In the genomic region with DNA sequence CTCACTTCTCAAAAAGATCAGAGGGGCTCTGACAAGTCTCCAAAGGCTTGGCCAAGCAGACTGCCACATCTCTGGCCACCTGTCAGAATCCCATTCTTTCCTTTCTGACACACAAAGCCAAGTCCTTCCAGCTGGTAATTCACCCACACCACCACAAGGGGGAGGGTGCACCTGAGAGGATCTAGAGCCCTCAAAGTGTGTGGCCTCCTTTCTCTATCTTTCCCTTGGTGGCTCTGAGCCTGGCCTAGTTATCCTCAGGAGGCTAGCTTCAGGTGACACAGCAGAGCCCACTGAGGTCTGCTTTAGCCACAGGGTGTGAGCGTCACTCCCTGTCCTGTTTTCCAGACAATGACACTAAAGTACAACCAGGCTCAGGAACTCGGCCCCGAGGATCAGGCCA, we compare ENCODE assay signal across 8 mouse cellular contexts. TPM values are rescaled to one million over a fixed set of nuclear protein-coding genes. Genes with fewer than 3 reads are reported as not detected.
DNase-seq lines count a peak whose midpoint lies in the region; ATAC-seq and TF ChIP-seq lines count a peak whose summit lies in the region.
"Had no signal": no experiment of that assay in that cellular context is flagged by ENCODE, and none has a peak within 500 bp of the region (broad histone marks: within the 10 kb centered on the region; RNA-seq: fewer than 3 reads in every experiment).

No protein-coding gene starts in this region.

- no peak overlapping the region for H3K9ac ChIP-seq in intestine, embryonic 14.5 days (ENCODE audit: low read length)
- H3K9ac ChIP-seq in lung, embryonic 14.5 days, result no peak overlapping the region

- H3K27ac ChIP-seq in embryonic facial prominence, embryonic 10.5 days (replicated peaks), result no peak overlapping the region
- H3K27ac ChIP-seq in intestine, embryonic 14.5 days (ENCODE audit: low read depth), result no peak overlapping the region
- H3K27ac ChIP-seq in lung, embryonic 14.5 days (ENCODE audit: low read depth), result no peak overlapping the region

- TF ChIP-seq CTCF in lung, embryonic 14.5 days (IDR thresholded peaks at IDR 0.05; ENCODE audit: low read depth), result peak; percentile 84

- H3K4me3 ChIP-seq in embryonic facial prominence, embryonic 10.5 days, result no peak overlapping the region
- no peak overlapping the region for H3K4me3 ChIP-seq in intestine, embryonic 14.5 days (ENCODE audit: low read depth, low read length)
- no peak overlapping the region for H3K4me3 ChIP-seq in lung, embryonic 14.5 days (ENCODE audit: low read depth, low read length)

- H3K27me3 ChIP-seq in embryonic facial prominence, embryonic 10.5 days (replicated peaks; ENCODE audit: low read depth, poor library complexity, severe bottlenecking), result no peaks in the 10 kb centered on the region
- H3K27me3 ChIP-seq in intestine, embryonic 14.5 days (replicated peaks; ENCODE audit: control insufficient read depth, insufficient read depth, low read length), result no peaks in the 10 kb centered on the region
- no peaks in the 10 kb centered on the region for H3K27me3 ChIP-seq in lung, embryonic 14.5 days (ENCODE audit: insufficient read depth, low read length)

- H3K36me3 ChIP-seq in embryonic facial prominence, embryonic 10.5 days (replicated peaks), result peaks cover 83% of the 10 kb centered on the region
- H3K36me3 ChIP-seq in intestine, embryonic 14.5 days (ENCODE audit: control insufficient read depth, insufficient read depth, low read length), result peaks cover 78% of the 10 kb centered on the region
- peaks cover 79% of the 10 kb centered on the region for H3K36me3 ChIP-seq in lung, embryonic 14.5 days (ENCODE audit: insufficient read depth)

- H3K9me3 ChIP-seq in embryonic facial prominence, embryonic 10.5 days, result no peaks in the 10 kb centered on the region
- H3K9me3 ChIP-seq in intestine, embryonic 14.5 days (ENCODE audit: control insufficient read depth, low read length), result no peaks in the 10 kb centered on the region
- no peaks in the 10 kb centered on the region for H3K9me3 ChIP-seq in lung, embryonic 14.5 days (ENCODE audit: low read depth, low read length)

- no peak for ATAC-seq in intestine, embryonic 14.5 days (replicated peaks; ENCODE audit: low FRiP score, low TSS enrichment, low read depth)
- ATAC-seq in lung, embryonic 14.5 days (ENCODE audit: insufficient read depth), result 0 out of 2 replicates have a peak, but pooled peaks have one; percentile 13

- 78% methylated on average over 3 of the region's 3 CpGs for WGBS in embryonic facial prominence, embryonic 10.5 days
- WGBS in intestine, embryonic 14.5 days, result 75% methylated on average over 3 of the region's 3 CpGs
- 65% methylated on average over 3 of the region's 3 CpGs for WGBS in lung, embryonic 14.5 days

- DNase-seq in urinary bladder, postnatal 14 days (ENCODE audit: low spot score), result peak; percentile 57
- DNase-seq in urinary bladder, postnatal 36 days (ENCODE audit: low spot score in 2 of 2), result no peak
- peak; percentile 83 for DNase-seq in adrenal gland, postnatal 14 days
- DNase-seq in embryonic facial prominence, embryonic 10.5 days (ENCODE audit: low spot score), result peak; percentile 71
- DNase-seq in intestine, embryonic 14.5 days (ENCODE audit: low spot score), result peak; percentile 74
- DNase-seq in lung, embryonic 14.5 days, result peak; percentile 77
- peak; percentile 28 to 63 for DNase-seq in spleen, adult 18-20 months

- H3K4me1 ChIP-seq in embryonic facial prominence, embryonic 10.5 days, result peaks cover 9% of the 10 kb centered on the region
- H3K4me1 ChIP-seq in intestine, embryonic 14.5 days (replicated peaks; ENCODE audit: control insufficient read depth, insufficient read depth, low read length), result no peaks in the 10 kb centered on the region
- H3K4me1 ChIP-seq in lung, embryonic 14.5 days (ENCODE audit: insufficient read depth), result no peaks in the 10 kb centered on the region

- no peak overlapping the region for H3K4me2 ChIP-seq in intestine, embryonic 14.5 days (ENCODE audit: low read length)
- H3K4me2 ChIP-seq in lung, embryonic 14.5 days, result no peak overlapping the region

RNA-seq across cellular contexts. Expression of a gene that starts 7.6 kb away (rescaled TPM):
- 35.7 and 46.2 TPM in 2 replicates for total RNA-seq in adrenal gland, postnatal 14 days (2021)
- 10.7 and 11.9 TPM in 2 replicates for polyA plus RNA-seq in embryonic facial prominence, embryonic 10.5 days (2016; fragmentation: Nextera tagmentation; extraction: Ambion mirVana)
- 20.5 and 21.3 TPM in 2 replicates for polyA plus RNA-seq in intestine, embryonic 14.5 days (2014; fragmentation: Nextera tagmentation; extraction: Ambion mirVana)
- polyA plus RNA-seq in lung, embryonic 14.5 days (2014; fragmentation: Nextera tagmentation; extraction: Ambion mirVana), result 19.1 and 21.3 TPM in 2 replicates

RNA-seq across cellular contexts. Expression of a gene that starts 11.4 kb away (rescaled TPM):
- 25.7 and 28.9 TPM in 2 replicates for total RNA-seq in adrenal gland, postnatal 14 days (2021)
- polyA plus RNA-seq in embryonic facial prominence, embryonic 10.5 days (2016; fragmentation: Nextera tagmentation; extraction: Ambion mirVana), result 13.9 and 15.8 TPM in 2 replicates
- polyA plus RNA-seq in intestine, embryonic 14.5 days (2014; fragmentation: Nextera tagmentation; extraction: Ambion mirVana), result 19.2 and 19.6 TPM in 2 replicates
- polyA plus RNA-seq in lung, embryonic 14.5 days (2014; fragmentation: Nextera tagmentation; extraction: Ambion mirVana), result 16.2 and 17.8 TPM in 2 replicates

RNA-seq across cellular contexts. Expression of a gene that starts 11.7 kb away (rescaled TPM):
- total RNA-seq in adrenal gland, postnatal 14 days (2021), result 4.9 and 5.1 TPM in 2 replicates
- 8.5 and 8.6 TPM in 2 replicates for polyA plus RNA-seq in embryonic facial prominence, embryonic 10.5 days (2016; fragmentation: Nextera tagmentation; extraction: Ambion mirVana)
- 8.9 and 11.4 TPM in 2 replicates for polyA plus RNA-seq in intestine, embryonic 14.5 days (2014; fragmentation: Nextera tagmentation; extraction: Ambion mirVana)
- polyA plus RNA-seq in lung, embryonic 14.5 days (2014; fragmentation: Nextera tagmentation; extraction: Ambion mirVana), result 6.7 and 7.0 TPM in 2 replicates

RNA-seq across cellular contexts. Expression of a gene that starts 13.5 kb away (rescaled TPM):
- 1.0 TPM in 1 of 2 replicates, not detected in the other for total RNA-seq in adrenal gland, postnatal 14 days (2021)
- polyA plus RNA-seq in embryonic facial prominence, embryonic 10.5 days (2016; fragmentation: Nextera tagmentation; extraction: Ambion mirVana), result not detected in 2 replicates
- 0.69 and 1.3 TPM in 2 replicates for polyA plus RNA-seq in intestine, embryonic 14.5 days (2014; fragmentation: Nextera tagmentation; extraction: Ambion mirVana)
- not detected in 2 replicates for polyA plus RNA-seq in lung, embryonic 14.5 days (2014; fragmentation: Nextera tagmentation; extraction: Ambion mirVana)
- total RNA-seq: layer of hippocampus, adult 18-20 months had no signal

RNA-seq across cellular contexts. Expression of a gene that starts 23.5 kb away (rescaled TPM):
- total RNA-seq in adrenal gland, postnatal 14 days (2021), result 32.1 and 36.0 TPM in 2 replicates
- 571 and 605 TPM in 2 replicates for polyA plus RNA-seq in embryonic facial prominence, embryonic 10.5 days (2016; fragmentation: Nextera tagmentation; extraction: Ambion mirVana)
- polyA plus RNA-seq in intestine, embryonic 14.5 days (2014; fragmentation: Nextera tagmentation; extraction: Ambion mirVana), result 462 and 476 TPM in 2 replicates
- 586 and 619 TPM in 2 replicates for polyA plus RNA-seq in lung, embryonic 14.5 days (2014; fragmentation: Nextera tagmentation; extraction: Ambion mirVana)

Comparison
In these comparisons a context has a peak if more than half of its experiments do, and no peak if none do; other contexts are left out.
1. DNase-seq: peak in urinary bladder, postnatal 14 days (single experiment), adrenal gland, postnatal 14 days (single experiment), embryonic facial prominence, embryonic 10.5 days (single experiment), intestine, embryonic 14.5 days (single experiment), lung, embryonic 14.5 days (single experiment) and spleen, adult 18-20 months (2 of 2); none in urinary bladder, postnatal 36 days (0 of 2).